Comparison of ENCODE assay signal across 16 mouse cellular contexts in the genomic region with DNA sequence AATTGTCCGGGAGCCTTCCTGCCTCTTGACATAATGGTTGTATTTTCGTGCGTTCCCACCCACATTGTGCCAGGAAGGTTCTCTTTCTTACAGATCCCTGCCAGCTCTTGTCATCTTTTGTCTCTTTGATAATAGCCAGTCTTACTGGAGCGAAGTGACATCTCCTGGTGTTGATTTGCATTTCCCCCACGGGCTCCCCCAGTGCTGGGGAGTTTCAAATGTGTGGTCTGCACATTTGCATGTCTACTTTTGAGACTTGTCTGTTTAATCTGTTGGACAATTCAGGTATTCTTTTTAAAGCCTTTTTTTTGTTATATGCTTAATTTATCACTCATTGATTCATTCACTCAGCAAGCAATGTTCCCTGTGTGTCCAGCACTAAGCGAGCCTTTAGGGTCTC.
"Had no signal": no experiment of that assay in that cellular context is flagged by ENCODE, and none has a peak within 500 bp of the region (broad histone marks: within the 10 kb centered on the region; RNA-seq: fewer than 3 reads in every experiment).

No protein-coding gene starts in this region.

- H3K9ac ChIP-seq: limb, embryonic 12.5 days; liver, embryonic 13.5 days; liver, postnatal 0 days; lung, embryonic 15.5 days; midbrain, embryonic 15.5 days; neural tube, embryonic 13.5 days had no signal

- H3K9me3 ChIP-seq: limb, embryonic 12.5 days; liver, embryonic 13.5 days; lung, embryonic 15.5 days; midbrain, embryonic 15.5 days; neural tube, embryonic 13.5 days had no signal

- DNase-seq: kidney, adult 8-10 months; kidney, postnatal 36 days; layer of hippocampus, adult 9-11 months; layer of hippocampus, postnatal 36 days; liver; liver, embryonic 13.5 days; liver, postnatal 0 days; lung, postnatal 14 days; right cerebral cortex, postnatal 25 days had no signal

- H3K27me3 ChIP-seq: limb, embryonic 12.5 days; liver, embryonic 13.5 days; lung, embryonic 15.5 days; midbrain, embryonic 15.5 days; neural tube, embryonic 13.5 days had no signal

- H3K36me3 ChIP-seq: limb, embryonic 12.5 days; lung, embryonic 15.5 days; midbrain, embryonic 15.5 days; neural tube, embryonic 13.5 days had no signal

- H3K4me3 ChIP-seq: limb, embryonic 12.5 days; liver, embryonic 13.5 days; lung, embryonic 15.5 days; midbrain, embryonic 15.5 days; neural tube, embryonic 13.5 days had no signal

- H3K27ac ChIP-seq: kidney, postnatal 0 days; limb, embryonic 12.5 days; liver, embryonic 13.5 days; lung, embryonic 15.5 days; midbrain, embryonic 15.5 days; neural tube, embryonic 13.5 days; stomach, postnatal 0 days had no signal

- H3K4me2 ChIP-seq: limb, embryonic 12.5 days; liver, embryonic 13.5 days; lung, embryonic 15.5 days; midbrain, embryonic 15.5 days; neural tube, embryonic 13.5 days had no signal

- H3K4me1 ChIP-seq: limb, embryonic 12.5 days; liver, embryonic 13.5 days; lung, embryonic 15.5 days; midbrain, embryonic 15.5 days; neural tube, embryonic 13.5 days had no signal

- ATAC-seq: intestine, postnatal 0 days; liver, postnatal 0 days; midbrain, embryonic 15.5 days had no signal
